Mouse (Mus musculus): Measurements from ENCODE around the gene Dna2. TPM values are rescaled to one million over a fixed set of nuclear protein-coding genes. Genes with fewer than 3 reads are reported as not detected.
"Not testable (repeated sequence)": the region's sequence is repeated elsewhere in the genome, so short reads cannot be mapped to it uniquely, and the experiment has no call there.

Dna2 gene
- polyA plus RNA-seq, 1 experiment from 2014 or later = 9.6 TPM

GRCm38 (mm10) chr10:62906336-62906735 is 40.5 kb upstream of the Dna2 start:
- TF ChIP-seq CTCF (IDR thresholded peaks at IDR 0.05; ENCODE audit: low read depth) = no peak
- Histone ChIP-seq H3K4me2 (replicated peaks; ENCODE audit: low read depth) (no peak overlapping the region), H3K4me1 (replicated peaks; ENCODE audit: control insufficient read depth, insufficient read depth, low read length) (no peaks in the 10 kb centered on the region), H3K4me3 (ENCODE audit: low read depth, low read length) (no peak overlapping the region), H3K27me3 (replicated peaks; ENCODE audit: control insufficient read depth, insufficient read depth, low read length) (no peaks in the 10 kb centered on the region), H3K9me3 (ENCODE audit: control insufficient read depth) (no peaks in the 10 kb centered on the region), H3K27ac (ENCODE audit: low read depth, low read length) (no peak overlapping the region), H3K9ac (ENCODE audit: low read depth, low read length) (no peak overlapping the region), H3K36me3 (ENCODE audit: control insufficient read depth, insufficient read depth) (no peaks in the 10 kb centered on the region)
- ATAC-seq = no peak
- WGBS = 90% methylated on average over 7 of the region's 7 CpGs

- WGBS = no CpG with 5 or more reads among the region's 1 CpGs
- not testable (repeated sequence) for ATAC-seq; H3K4me1 ChIP-seq (replicated peaks; ENCODE audit: control insufficient read depth, insufficient read depth, low read length); H3K27ac ChIP-seq (ENCODE audit: low read depth, low read length); H3K9me3 ChIP-seq (ENCODE audit: control insufficient read depth); H3K27me3 ChIP-seq (replicated peaks; ENCODE audit: control insufficient read depth, insufficient read depth, low read length); H3K9ac ChIP-seq (ENCODE audit: low read depth, low read length); H3K36me3 ChIP-seq (ENCODE audit: control insufficient read depth, insufficient read depth); H3K4me3 ChIP-seq (ENCODE audit: low read depth, low read length); H3K4me2 ChIP-seq (replicated peaks; ENCODE audit: low read depth)
Observed at GRCm38 (mm10) chr10:62908896-62909295, 37.9 kb upstream of the Dna2 start, which contains the start of gene Tet1. Gene Tet1, minus strand, starts transcription at chr10:62908996.

- Histone ChIP-seq H3K4me3 (ENCODE audit: low read depth, low read length) (no peak overlapping the region), H3K36me3 (ENCODE audit: control insufficient read depth, insufficient read depth) (no peaks in the 10 kb centered on the region), H3K9ac (ENCODE audit: low read depth, low read length) (no peak overlapping the region), H3K4me2 (replicated peaks; ENCODE audit: low read depth) (no peak overlapping the region), H3K9me3 (ENCODE audit: control insufficient read depth) (no peaks in the 10 kb centered on the region), H3K27ac (ENCODE audit: low read depth, low read length) (no peak overlapping the region), H3K27me3 (replicated peaks; ENCODE audit: control insufficient read depth, insufficient read depth, low read length) (no peaks in the 10 kb centered on the region), H3K4me1 (replicated peaks; ENCODE audit: control insufficient read depth, insufficient read depth, low read length) (no peaks in the 10 kb centered on the region)
- no peak for ATAC-seq
- no peak for TF ChIP-seq CTCF (IDR thresholded peaks at IDR 0.05; ENCODE audit: low read depth)
- WGBS = 90% methylated on average over 2 of the region's 2 CpGs
Observed at GRCm38 (mm10) chr10:62911120-62911519, 35.7 kb upstream of the Dna2 start.

DNA sequence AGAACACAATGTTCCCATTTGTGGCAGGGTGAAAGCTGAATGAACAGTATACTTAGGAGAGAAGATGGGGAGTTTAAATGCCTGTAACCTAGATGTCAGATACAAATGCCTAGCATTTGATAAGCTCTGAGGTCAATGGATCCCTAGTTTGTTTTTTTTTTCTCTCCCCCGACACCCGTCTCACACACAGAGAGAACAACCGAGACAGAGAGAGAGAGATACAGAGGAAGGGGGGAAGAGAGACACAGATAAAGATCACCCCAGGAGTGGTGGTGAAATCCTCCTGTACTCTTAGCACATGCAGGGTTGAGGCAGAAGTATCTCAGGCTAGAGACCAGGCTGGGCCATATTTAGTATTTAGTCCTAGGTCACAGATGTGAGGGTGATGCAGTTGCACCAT is 27.8 kb upstream of the Dna2 start:
- no peaks in the 10 kb centered on the region for H3K27me3 ChIP-seq (replicated peaks; ENCODE audit: control insufficient read depth, insufficient read depth, low read length)
- no peaks in the 10 kb centered on the region for H3K36me3 ChIP-seq (ENCODE audit: control insufficient read depth, insufficient read depth)
- no peak for TF ChIP-seq CTCF (IDR thresholded peaks at IDR 0.05; ENCODE audit: low read depth)
- H3K9me3 ChIP-seq (ENCODE audit: control insufficient read depth) = no peaks in the 10 kb centered on the region
- no peak overlapping the region for H3K27ac ChIP-seq (ENCODE audit: low read depth, low read length)
- H3K4me2 ChIP-seq (replicated peaks; ENCODE audit: low read depth) = no peak overlapping the region
- 68% methylated on average over 3 of the region's 3 CpGs for WGBS
- ATAC-seq = no peak
- H3K4me1 ChIP-seq (replicated peaks; ENCODE audit: control insufficient read depth, insufficient read depth, low read length) = no peaks in the 10 kb centered on the region
- H3K9ac ChIP-seq (ENCODE audit: low read depth, low read length) = no peak overlapping the region
- no peak overlapping the region for H3K4me3 ChIP-seq (ENCODE audit: low read depth, low read length)

DNA sequence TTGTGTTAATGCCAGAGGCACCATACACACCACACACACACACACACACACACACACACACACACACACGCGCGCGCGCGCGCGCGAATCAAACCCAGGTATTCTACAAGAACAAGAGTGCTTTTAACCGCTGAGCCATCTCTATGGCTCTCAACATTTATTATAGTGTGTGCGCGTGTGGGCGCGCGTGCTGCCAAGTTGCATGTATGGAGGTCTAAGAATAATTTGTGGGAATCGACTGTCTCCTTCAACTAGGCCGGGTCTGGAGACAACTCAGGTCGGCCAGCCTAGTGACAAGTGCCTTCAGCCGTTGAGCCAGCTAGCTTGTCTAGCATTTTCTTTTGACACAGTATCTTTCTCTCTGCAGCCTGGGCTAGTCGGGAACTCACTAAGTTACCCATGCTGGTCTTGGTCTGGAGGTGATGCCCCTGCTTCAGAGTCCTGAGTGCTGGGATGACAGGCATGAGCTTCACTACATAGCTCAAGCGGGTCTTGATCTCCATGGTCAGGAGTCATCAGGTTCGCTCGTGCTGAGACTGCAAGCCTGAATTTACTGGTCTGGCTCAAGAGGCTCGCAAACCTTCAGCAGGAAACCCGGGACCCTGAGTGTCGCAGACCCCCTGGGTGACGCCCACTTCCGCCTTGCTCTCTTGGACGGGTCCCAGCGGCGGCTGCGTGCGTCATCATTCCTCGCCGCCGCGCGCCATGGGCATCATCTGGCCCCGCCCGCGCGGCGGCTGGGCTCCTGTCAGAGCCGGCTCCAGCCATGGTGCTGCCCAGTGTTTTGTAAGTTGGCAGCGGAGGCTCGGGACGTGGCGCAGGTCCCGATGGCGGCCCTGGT is 26.7 kb upstream of the Dna2 start, which contains the start of gene Slc25a16:
Gene Slc25a16, plus strand, starts transcription at position 709 of the 841 bp plus-strand sequence.
- 4% methylated on average over 50 of the region's 50 CpGs for WGBS
- Histone ChIP-seq H3K9me3 (ENCODE audit: control insufficient read depth) (no peaks in the 10 kb centered on the region), H3K27me3 (replicated peaks; ENCODE audit: control insufficient read depth, insufficient read depth, low read length) (no peaks in the 10 kb centered on the region), H3K4me1 (replicated peaks; ENCODE audit: control insufficient read depth, insufficient read depth, low read length) (no peaks in the 10 kb centered on the region), H3K9ac (ENCODE audit: low read depth, low read length) (peak within 1 kb of the TSS; percentile 95), H3K4me2 (replicated peaks; ENCODE audit: low read depth) (peak within 1 kb of the TSS; percentile 93), H3K36me3 (ENCODE audit: control insufficient read depth, insufficient read depth) (no peaks in the 10 kb centered on the region), H3K27ac (ENCODE audit: low read depth, low read length) (peak within 1 kb of the TSS; percentile 80), H3K4me3 (ENCODE audit: low read depth, low read length) (peak within 1 kb of the TSS; percentile 83)
- no peak for TF ChIP-seq CTCF (IDR thresholded peaks at IDR 0.05; ENCODE audit: low read depth)
- peak; percentile 98 for ATAC-seq

DNA sequence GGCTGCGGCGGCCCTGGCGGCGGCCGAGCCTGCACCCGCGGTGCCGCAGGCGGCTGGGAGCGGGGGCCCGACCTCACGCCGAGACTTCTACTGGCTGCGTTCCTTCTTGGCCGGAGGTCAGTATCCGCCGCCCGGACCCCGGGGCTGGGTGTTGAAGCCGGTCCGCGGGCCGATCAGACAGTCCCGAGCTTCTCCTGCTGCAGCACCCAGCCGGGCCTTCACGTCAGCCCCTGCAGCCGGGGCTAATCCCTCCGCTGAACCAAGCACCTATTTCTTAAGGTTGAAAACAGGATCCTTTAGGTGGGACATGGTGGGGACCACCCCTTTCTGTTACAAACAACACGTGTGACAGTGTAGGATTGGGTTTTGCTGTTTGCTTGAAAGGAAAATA is 26.1 kb upstream of the Dna2 start:
- H3K9ac ChIP-seq (ENCODE audit: low read depth, low read length) = peak overlapping the region; percentile 95
- H3K4me2 ChIP-seq (replicated peaks; ENCODE audit: low read depth) = peak overlapping the region; percentile 93
- H3K9me3 ChIP-seq (ENCODE audit: control insufficient read depth) = no peaks in the 10 kb centered on the region
- H3K27me3 ChIP-seq (replicated peaks; ENCODE audit: control insufficient read depth, insufficient read depth, low read length) = no peaks in the 10 kb centered on the region
- no peaks in the 10 kb centered on the region for H3K4me1 ChIP-seq (replicated peaks; ENCODE audit: control insufficient read depth, insufficient read depth, low read length)
- 0% methylated on average over 29 of the region's 29 CpGs for WGBS
- peak; percentile 57 for ATAC-seq
- H3K27ac ChIP-seq (ENCODE audit: low read depth, low read length) = peak overlapping the region; percentile 80
- no peaks in the 10 kb centered on the region for H3K36me3 ChIP-seq (ENCODE audit: control insufficient read depth, insufficient read depth)
- TF ChIP-seq CTCF (IDR thresholded peaks at IDR 0.05; ENCODE audit: low read depth) = no peak
- H3K4me3 ChIP-seq (ENCODE audit: low read depth, low read length) = peak overlapping the region; percentile 83
